10 mouse cellular contexts compared by ENCODE assay signal in the genomic region with DNA sequence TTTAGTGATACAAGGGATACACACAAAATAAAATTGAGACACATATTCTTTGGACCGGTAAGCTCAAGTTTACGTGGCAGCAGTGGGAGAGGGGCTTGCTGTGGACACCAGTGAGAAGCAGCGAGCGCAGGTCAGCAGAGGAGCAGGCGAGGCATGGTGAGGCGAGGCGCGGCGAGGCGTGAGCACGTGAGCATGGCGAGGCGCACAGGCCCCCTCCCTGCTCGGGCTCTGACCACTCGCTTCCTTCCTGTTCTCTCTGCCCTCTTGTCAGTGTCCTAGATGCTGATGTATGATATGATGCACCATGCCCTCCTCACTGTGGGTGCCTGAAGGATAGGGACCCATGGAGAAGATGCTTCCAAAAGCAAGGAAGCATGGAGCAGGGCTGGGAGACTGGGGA. TPM values are rescaled to one million over a fixed set of nuclear protein-coding genes. Genes with fewer than 3 reads are reported as not detected.
DNase-seq lines count a peak whose midpoint lies in the region; ATAC-seq and TF ChIP-seq lines count a peak whose summit lies in the region.
"Had no signal": no experiment of that assay in that cellular context is flagged by ENCODE, and none has a peak within 500 bp of the region (broad histone marks: within the 10 kb centered on the region; RNA-seq: fewer than 3 reads in every experiment).

No protein-coding gene starts in this region.

- peak overlapping the region; percentile 79 for H3K27ac ChIP-seq in gastrocnemius, adult 2 months
- H3K27ac ChIP-seq in neural tube, embryonic 15.5 days (replicated peaks), result no peak overlapping the region
- H3K27ac ChIP-seq: embryonic facial prominence, embryonic 15.5 days; limb, embryonic 12.5 days had no signal

- H3K4me3 ChIP-seq in gastrocnemius, adult 2 months, result peak overlapping the region; percentile 38
- no peak overlapping the region for H3K4me3 ChIP-seq in neural tube, embryonic 15.5 days (replicated peaks)
- H3K4me3 ChIP-seq: embryonic facial prominence, embryonic 15.5 days; limb, embryonic 12.5 days had no signal

- DNase-seq in gastrocnemius, adult 2 months, result no peak
- no peak for DNase-seq in gastrocnemius, postnatal 10 days
- peak; percentile 26 to 51 for DNase-seq in spleen, adult 18-20 months
- DNase-seq in spleen, adult 12 weeks (ENCODE audit: low spot score), result no peak
- DNase-seq in kidney, postnatal 10 days, result peak; percentile 42
- peak; percentile 71 for DNase-seq in splenic B cell, adult 2 months (ENCODE audit: low read depth, low spot score)
- no peak for DNase-seq in gastrocnemius, postnatal 4 days (ENCODE audit: low spot score in 2 of 2)

- H3K27me3 ChIP-seq in splenic B cell, adult 2 months (ENCODE audit: control insufficient read depth, insufficient read depth, low read length, poor library complexity, severe bottlenecking), result no peaks in the 10 kb centered on the region
- no peaks in the 10 kb centered on the region for H3K27me3 ChIP-seq in neural tube, embryonic 15.5 days (replicated peaks)
- H3K27me3 ChIP-seq: embryonic facial prominence, embryonic 15.5 days; limb, embryonic 12.5 days had no signal

- TF ChIP-seq CTCF in gastrocnemius, adult 2 months (IDR thresholded peaks at IDR 0.05), result no peak

- intact Hi-C loops in gastrocnemius, adult 2 months (cut with DNase I), result no loop called here

- no peak overlapping the region for H3K9ac ChIP-seq in neural tube, embryonic 15.5 days (replicated peaks)
- H3K9ac ChIP-seq: embryonic facial prominence, embryonic 15.5 days; limb, embryonic 12.5 days had no signal

- ATAC-seq in neural tube, embryonic 15.5 days (ENCODE audit: low FRiP score), result no peak

- H3K4me2 ChIP-seq in neural tube, embryonic 15.5 days, result no peak overlapping the region
- H3K4me2 ChIP-seq: embryonic facial prominence, embryonic 15.5 days; limb, embryonic 12.5 days had no signal

- H3K36me3 ChIP-seq in splenic B cell, adult 2 months (ENCODE audit: control insufficient read depth, insufficient read depth, low read length, poor library complexity, severe bottlenecking), result no peaks in the 10 kb centered on the region
- H3K36me3 ChIP-seq in neural tube, embryonic 15.5 days, result peaks cover 4% of the 10 kb centered on the region; the same call in 1 of the 2 replicates

- no peaks in the 10 kb centered on the region for H3K9me3 ChIP-seq in neural tube, embryonic 15.5 days (replicated peaks)
- H3K9me3 ChIP-seq: embryonic facial prominence, embryonic 15.5 days; limb, embryonic 12.5 days had no signal

- 92% methylated on average over 15 of the region's 15 CpGs for WGBS in neural tube, embryonic 15.5 days

- peaks cover 3% of the 10 kb centered on the region; the same call in 1 of the 2 replicates for H3K4me1 ChIP-seq in neural tube, embryonic 15.5 days
- H3K4me1 ChIP-seq: embryonic facial prominence, embryonic 15.5 days had no signal

RNA-seq across cellular contexts. Expression of gene Igf2bp2, which starts 43.6 kb away (rescaled TPM):
- 1 to 10 TPM; 1.3 to 5.2 TPM for total RNA-seq in gastrocnemius, adult 2 months (2021)
- total RNA-seq in gastrocnemius, postnatal 10 days (2021), result 10 to 100 TPM in 1 of 2 experiments, 1 to 10 TPM in 1; 8.4 to 16.6 TPM
- 15.5 and 30.4 TPM in 2 replicates for polyA plus RNA-seq in neural tube, embryonic 15.5 days (2015; fragmentation: Nextera tagmentation; extraction: Ambion mirVana)
- total RNA-seq in gastrocnemius, postnatal 4 days (2021), result 10 to 100 TPM; 32.2 to 33.8 TPM

Comparison
In these comparisons a context has a peak if more than half of its experiments do, and no peak if none do; other contexts are left out.
1. DNase-seq: peak in spleen, adult 18-20 months (2 of 2), kidney, postnatal 10 days (single experiment) and splenic B cell, adult 2 months (single experiment); none in gastrocnemius, adult 2 months (single experiment), gastrocnemius, postnatal 10 days (single experiment), spleen, adult 12 weeks (single experiment) and gastrocnemius, postnatal 4 days (0 of 2).